ENCODE assay signal across 15 mouse cellular contexts in the genomic region with DNA sequence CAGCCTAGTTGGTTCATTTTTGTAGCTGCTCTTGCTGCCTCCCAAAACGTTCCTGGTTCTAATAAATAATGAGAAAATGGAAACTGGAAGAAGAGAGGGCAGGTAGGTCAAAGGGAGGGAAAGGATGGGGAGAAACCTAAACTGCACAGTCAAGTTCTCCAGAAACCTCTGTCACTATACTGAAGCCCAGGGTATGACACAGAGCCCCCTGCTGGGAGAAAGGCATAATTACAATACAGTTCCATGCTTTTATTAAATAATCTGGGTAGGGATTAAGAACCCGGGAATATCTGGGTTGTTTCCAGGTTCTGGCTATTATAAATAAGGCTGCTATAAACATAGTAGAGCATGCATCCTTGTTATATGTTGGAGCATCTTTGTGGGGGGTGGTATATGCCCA. TPM values are rescaled to one million over a fixed set of nuclear protein-coding genes. Genes with fewer than 3 reads are reported as not detected.
DNase-seq lines count a peak whose midpoint lies in the region; ATAC-seq and TF ChIP-seq lines count a peak whose summit lies in the region.
"Had no signal": no experiment of that assay in that cellular context is flagged by ENCODE, and none has a peak within 500 bp of the region (broad histone marks: within the 10 kb centered on the region; RNA-seq: fewer than 3 reads in every experiment).

No protein-coding gene starts in this region.

- no peaks in the 10 kb centered on the region for H3K27me3 ChIP-seq in liver, embryonic 14.5 days (ENCODE audit: control insufficient read depth, insufficient read depth, low read length)
- no peaks in the 10 kb centered on the region; the same call in 1 of the 2 replicates for H3K27me3 ChIP-seq in liver, embryonic 12.5 days (replicated peaks)
- H3K27me3 ChIP-seq: embryonic facial prominence, embryonic 15.5 days; midbrain, embryonic 13.5 days had no signal

- DNase-seq in embryo, embryonic 11 days: peak; percentile 16
- no peak for DNase-seq in embryo, embryonic 9.5 days (ENCODE audit: extremely low spot score)
- no peak for DNase-seq in liver, embryonic 14.5 days (ENCODE audit: low read depth in 3 of 3, low spot score in 3 of 3)
- peak; percentile 27 for DNase-seq in R1 (ENCODE audit: low read depth, low spot score)
- DNase-seq in right cerebral cortex, postnatal 36 days (ENCODE audit: low spot score in 2 of 2): no peak
- no peak for DNase-seq in ovary, postnatal 14 days (ENCODE audit: low spot score)
- DNase-seq: adrenal gland, postnatal 14 days; heart, adult 18-20 months had no signal

- TF ChIP-seq EP300 in liver, embryonic 14.5 days (IDR thresholded peaks at IDR 0.05; ENCODE audit: low read depth): no peak

- H3K4me3 ChIP-seq in liver, embryonic 14.5 days (ENCODE audit: insufficient read depth in 1 of 2, low read depth in 2 of 2, low read length in 2 of 2): no peak overlapping the region
- H3K4me3 ChIP-seq in liver, embryonic 12.5 days: no peak overlapping the region
- H3K4me3 ChIP-seq: embryonic facial prominence, embryonic 15.5 days; midbrain, embryonic 13.5 days had no signal

- peak; percentile 57 for TF ChIP-seq CTCF in liver, embryonic 14.5 days (IDR thresholded peaks at IDR 0.05; ENCODE audit: low read depth)

- WGBS in liver, embryonic 14.5 days (ENCODE audit: insufficient replicate concordance): 8% methylated on average over 2 of the region's 2 CpGs
- WGBS in liver, embryonic 12.5 days (ENCODE audit: insufficient replicate concordance): 18% methylated on average over 2 of the region's 2 CpGs

- no peak overlapping the region for H3K4me2 ChIP-seq in liver, embryonic 14.5 days (ENCODE audit: low read depth)
- H3K4me2 ChIP-seq in liver, embryonic 12.5 days: no peak overlapping the region
- H3K4me2 ChIP-seq: embryonic facial prominence, embryonic 15.5 days; midbrain, embryonic 13.5 days had no signal

- no peak for ATAC-seq in liver, embryonic 14.5 days (ENCODE audit: insufficient read depth)
- no peak for ATAC-seq in liver, embryonic 12.5 days
- peak; percentile 38; the same call in 1 of the 2 replicates for ATAC-seq in megakaryocyte, adult 5-6 weeks (ENCODE audit: poor library complexity, severe bottlenecking)
- ATAC-seq: midbrain, embryonic 13.5 days had no signal

- H3K9me3 ChIP-seq in liver, embryonic 14.5 days (ENCODE audit: control insufficient read depth, low read length): no peaks in the 10 kb centered on the region
- no peaks in the 10 kb centered on the region for H3K9me3 ChIP-seq in liver, embryonic 12.5 days (replicated peaks)
- H3K9me3 ChIP-seq: embryonic facial prominence, embryonic 15.5 days; midbrain, embryonic 13.5 days had no signal

- H3K4me1 ChIP-seq in liver, embryonic 14.5 days (replicated peaks; ENCODE audit: control insufficient read depth in 2 of 2, insufficient read depth in 2 of 2, low read length in 1 of 2): no peaks in the 10 kb centered on the region
- H3K4me1 ChIP-seq in liver, embryonic 12.5 days: no peaks in the 10 kb centered on the region
- H3K4me1 ChIP-seq: embryonic facial prominence, embryonic 15.5 days; midbrain, embryonic 13.5 days had no signal

- no peak overlapping the region for H3K9ac ChIP-seq in liver, embryonic 14.5 days (replicated peaks)
- H3K9ac ChIP-seq in liver, embryonic 12.5 days: no peak overlapping the region
- H3K9ac ChIP-seq: embryonic facial prominence, embryonic 15.5 days; midbrain, embryonic 13.5 days had no signal

- no peak overlapping the region for H3K27ac ChIP-seq in liver, embryonic 14.5 days
- no peak overlapping the region for H3K27ac ChIP-seq in liver, embryonic 12.5 days
- H3K27ac ChIP-seq: embryonic facial prominence, embryonic 15.5 days; midbrain, embryonic 13.5 days had no signal

- no peaks in the 10 kb centered on the region for H3K36me3 ChIP-seq in liver, embryonic 14.5 days (replicated peaks; ENCODE audit: control insufficient read depth, insufficient read depth, low read depth)
- no peaks in the 10 kb centered on the region for H3K36me3 ChIP-seq in liver, embryonic 12.5 days
- H3K36me3 ChIP-seq: embryonic facial prominence, embryonic 15.5 days; midbrain, embryonic 13.5 days had no signal

RNA-seq across cellular contexts. Expression of gene Ly9, which starts 6.8 kb away (rescaled TPM):
- 1.0 and 1.2 TPM in 2 replicates for polyA plus RNA-seq in liver, embryonic 14.5 days (2012; rRNA removed)
- 0.18 and 0.20 TPM in 2 replicates for polyA plus RNA-seq in liver, embryonic 14.5 days (2014; fragmentation: Nextera tagmentation; extraction: Ambion mirVana)
- polyA plus RNA-seq in liver, embryonic 12.5 days (2016; fragmentation: Nextera tagmentation; extraction: Ambion mirVana): 0.41 and 0.78 TPM in 2 replicates
- total RNA-seq in megakaryocyte, adult 5-6 weeks (2015): 41.3 and 43.2 TPM in 2 replicates
- 72.9 and 75.3 TPM in 2 replicates for total RNA-seq in megakaryocyte, adult 5-6 weeks (2017)
- total RNA-seq: left cerebral cortex, postnatal 25 days had no signal
- polyA plus RNA-seq: midbrain, embryonic 13.5 days; stomach, embryonic 14.5 days had no signal

RNA-seq across cellular contexts. Expression of gene Slamf7, which starts 38.9 kb away (rescaled TPM):
- polyA plus RNA-seq in liver, embryonic 14.5 days (2012; rRNA removed): 0.03 and 0.04 TPM in 2 replicates
- polyA plus RNA-seq in liver, embryonic 14.5 days (2014; fragmentation: Nextera tagmentation; extraction: Ambion mirVana): 0.17 and 0.25 TPM in 2 replicates
- not detected in 2 replicates for polyA plus RNA-seq in liver, embryonic 12.5 days (2016; fragmentation: Nextera tagmentation; extraction: Ambion mirVana)
- total RNA-seq in megakaryocyte, adult 5-6 weeks (2015): 13.4 and 16.1 TPM in 2 replicates
- 9.3 and 17.3 TPM in 2 replicates for total RNA-seq in megakaryocyte, adult 5-6 weeks (2017)
- total RNA-seq: left cerebral cortex, postnatal 25 days had no signal
- polyA plus RNA-seq: intestine, embryonic 14.5 days; midbrain, embryonic 13.5 days had no signal

RNA-seq across cellular contexts. Expression of gene Cd244a, which starts 55.0 kb away (rescaled TPM):
- 0.09 and 0.12 TPM in 2 replicates for polyA plus RNA-seq in liver, embryonic 14.5 days (2012; rRNA removed)
- polyA plus RNA-seq in liver, embryonic 14.5 days (2014; fragmentation: Nextera tagmentation; extraction: Ambion mirVana): 0.22 and 0.24 TPM in 2 replicates
- 0.48 and 0.50 TPM in 2 replicates for polyA plus RNA-seq in liver, embryonic 12.5 days (2016; fragmentation: Nextera tagmentation; extraction: Ambion mirVana)
- total RNA-seq in megakaryocyte, adult 5-6 weeks (2015): 12.3 and 15.1 TPM in 2 replicates
- total RNA-seq in megakaryocyte, adult 5-6 weeks (2017): 16.3 and 16.8 TPM in 2 replicates
- total RNA-seq: left cerebral cortex, postnatal 25 days had no signal
- polyA plus RNA-seq: midbrain, embryonic 13.5 days had no signal

Comparison
In these comparisons a context has a peak if more than half of its experiments do, and no peak if none do; other contexts are left out.
1. DNase-seq: peak in embryo, embryonic 11 days (single experiment) and R1 (single experiment); none in embryo, embryonic 9.5 days (single experiment), liver, embryonic 14.5 days (0 of 3), right cerebral cortex, postnatal 36 days (0 of 2) and ovary, postnatal 14 days (single experiment).